Mouse (Mus musculus) ES-CJ7 (cell line): ENCODE measurements around the gene Gm44973.
"Not testable (repeated sequence)": the region's sequence is repeated elsewhere in the genome, so short reads cannot be mapped to it uniquely, and the experiment has no call there.

Experiments used
- DNase-seq: peaks from one replicate; pipeline ENCODE4 v3.0.0; 2011; ENCODE audit warnings: low read depth, low spot score

Gm44973 gene

GRCm38 (mm10) chr7:5051193-5052192 is 36.2 kb downstream of the Gm44973 start, which contains the start of gene Zfp580:
Gene Zfp580 (plus strand): TSS chr7:5051538.
- peak; percentile 77 for DNase-seq

DNA sequence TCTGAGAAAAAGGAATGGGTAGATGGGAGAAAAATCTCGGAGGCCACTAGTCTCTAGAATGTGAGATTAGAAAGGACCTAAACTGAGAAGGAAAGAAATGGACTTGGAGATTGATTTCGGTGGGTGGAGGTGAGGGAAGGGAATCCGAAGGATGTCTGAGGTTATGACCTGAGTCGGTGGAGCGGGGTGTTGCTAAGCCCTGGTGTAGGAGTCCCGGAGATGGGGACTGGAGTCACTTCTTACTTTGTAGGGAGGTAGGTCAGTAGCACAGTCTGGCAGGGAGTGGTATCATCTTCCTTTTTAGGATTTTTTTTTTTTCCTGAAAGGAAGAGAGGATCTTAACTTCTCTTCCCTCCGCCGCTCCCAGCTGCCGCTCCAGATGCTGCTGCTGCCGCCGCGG is 37.1 kb downstream of the Gm44973 start:
- DNase-seq, result peak; percentile 50

- DNase-seq, result no peak
These were observed 37.6 kb downstream of the Gm44973 start for GRCm38 (mm10) chr7:5052931-5053343.

DNA sequence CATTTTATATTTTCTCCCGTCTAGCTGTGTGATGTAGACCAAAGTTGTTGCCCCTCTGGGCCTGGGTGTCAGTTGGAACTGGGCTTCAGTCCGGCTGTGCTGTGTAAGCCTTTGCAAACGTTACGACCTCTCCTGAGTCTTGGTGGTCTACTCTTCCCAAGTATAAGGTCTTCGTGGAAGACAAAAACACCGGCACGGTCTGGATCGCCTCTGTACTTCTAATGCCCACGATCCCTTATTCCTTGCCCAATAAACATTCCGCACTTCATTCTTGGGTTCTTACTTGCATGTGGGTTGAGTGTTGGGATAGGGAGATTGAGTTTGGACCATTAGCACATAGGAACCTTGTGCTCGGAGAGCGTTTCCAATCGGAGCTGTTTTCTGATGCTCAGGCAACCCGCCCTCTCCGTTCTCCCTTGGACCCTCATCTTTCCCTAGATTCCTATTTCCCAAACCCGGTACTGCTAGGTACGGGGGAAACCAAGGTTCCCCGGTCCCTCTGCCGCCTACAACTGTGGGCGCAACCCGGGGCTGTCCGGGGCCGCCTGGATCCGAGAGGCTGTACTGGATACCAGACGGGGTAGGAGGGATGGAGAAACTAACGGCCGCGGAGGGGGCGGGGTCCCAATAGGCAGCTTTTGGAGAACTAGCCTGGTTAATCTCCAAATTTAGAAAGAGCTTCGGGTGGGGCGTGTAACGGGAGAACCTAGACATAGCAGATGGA is 38.3 kb downstream of the Gm44973 start:
- DNase-seq, result peak; percentile 73

DNA sequence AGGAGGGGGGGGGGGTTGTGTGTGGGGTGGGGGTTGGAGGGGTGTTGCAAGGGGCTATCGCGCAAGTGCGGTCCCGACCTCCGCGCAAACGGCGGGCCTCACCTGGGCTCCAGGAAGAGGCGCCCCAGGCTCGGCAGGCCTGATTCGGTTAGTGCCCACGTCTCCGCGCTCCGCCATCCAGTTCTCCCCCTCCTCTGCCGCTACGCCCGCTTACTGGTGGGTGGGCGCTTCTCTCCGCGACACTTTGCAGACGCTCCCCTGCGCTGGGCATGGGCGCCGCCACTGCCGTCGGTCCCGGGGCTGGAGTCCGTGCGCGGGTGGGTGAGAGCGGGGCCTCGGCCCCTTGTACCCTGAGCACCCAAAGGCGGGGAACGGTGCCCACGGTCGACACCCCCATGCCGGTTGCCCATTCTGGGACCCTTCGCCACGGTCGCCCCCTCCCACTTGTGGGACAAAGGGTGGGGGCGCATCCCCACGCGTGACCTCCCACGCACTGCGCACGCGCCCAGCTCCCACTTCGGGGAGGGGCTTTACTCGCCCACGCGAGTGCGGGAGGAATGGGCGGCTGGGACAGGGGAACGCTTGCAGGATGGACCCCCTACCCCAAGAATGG is 41.5 kb downstream of the Gm44973 start:
- no peak for DNase-seq

- DNase-seq, result no peak
These were observed 42.1 kb downstream of the Gm44973 start for GRCm38 (mm10) chr7:5057381-5057780.

GRCm38 (mm10) chr7:5057804-5058203 is 42.5 kb downstream of the Gm44973 start:
- DNase-seq, result peak; percentile 71

GRCm38 (mm10) chr7:5058631-5059030 is 43.3 kb downstream of the Gm44973 start:
- DNase-seq, result no peak

DNA sequence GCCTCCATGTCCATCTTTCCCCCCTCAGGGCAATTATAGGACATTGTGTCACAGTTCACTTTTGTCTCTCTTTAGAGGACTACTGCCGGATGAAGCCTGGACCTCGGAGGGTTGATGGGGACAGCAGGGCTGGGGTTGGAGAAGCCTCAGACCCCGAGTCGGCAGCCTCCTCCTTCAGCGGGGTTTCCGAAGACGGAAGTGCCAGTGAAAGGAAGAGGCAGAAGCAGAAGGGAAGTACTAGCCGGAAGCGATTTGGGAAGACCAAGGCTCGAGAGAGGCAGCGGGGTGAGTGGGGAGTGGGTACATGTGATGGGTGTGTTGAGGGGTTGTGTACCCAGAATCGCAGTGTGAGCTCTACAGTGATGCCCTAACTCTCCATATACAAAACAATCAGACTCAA is 44.1 kb downstream of the Gm44973 start:
- DNase-seq, result no peak

DNA sequence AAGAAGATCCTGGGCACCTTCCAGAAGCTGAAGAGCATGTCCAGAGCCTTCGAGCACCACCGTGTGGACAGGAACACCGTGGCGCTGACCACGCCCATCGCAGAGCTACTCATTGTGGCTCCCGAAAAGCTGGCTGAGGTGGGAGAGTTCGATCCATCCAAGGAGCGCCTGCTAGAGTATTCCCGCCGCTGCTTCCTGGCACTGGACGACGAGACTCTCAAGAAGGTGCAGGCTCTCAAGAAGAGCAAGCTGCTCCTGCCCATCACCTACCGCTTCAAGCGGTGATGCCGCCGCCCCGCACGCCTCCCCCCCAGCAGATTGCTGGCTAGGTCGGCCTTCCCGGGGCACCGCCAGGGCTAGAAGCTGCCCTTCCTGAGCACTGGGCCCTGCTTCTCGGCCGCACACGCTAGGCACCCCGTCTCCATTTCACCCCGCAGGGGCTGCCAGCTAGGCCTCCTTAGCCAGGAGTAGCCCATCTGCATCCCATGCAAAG is 45.0 kb downstream of the Gm44973 start:
- peak; percentile 88 for DNase-seq

DNA sequence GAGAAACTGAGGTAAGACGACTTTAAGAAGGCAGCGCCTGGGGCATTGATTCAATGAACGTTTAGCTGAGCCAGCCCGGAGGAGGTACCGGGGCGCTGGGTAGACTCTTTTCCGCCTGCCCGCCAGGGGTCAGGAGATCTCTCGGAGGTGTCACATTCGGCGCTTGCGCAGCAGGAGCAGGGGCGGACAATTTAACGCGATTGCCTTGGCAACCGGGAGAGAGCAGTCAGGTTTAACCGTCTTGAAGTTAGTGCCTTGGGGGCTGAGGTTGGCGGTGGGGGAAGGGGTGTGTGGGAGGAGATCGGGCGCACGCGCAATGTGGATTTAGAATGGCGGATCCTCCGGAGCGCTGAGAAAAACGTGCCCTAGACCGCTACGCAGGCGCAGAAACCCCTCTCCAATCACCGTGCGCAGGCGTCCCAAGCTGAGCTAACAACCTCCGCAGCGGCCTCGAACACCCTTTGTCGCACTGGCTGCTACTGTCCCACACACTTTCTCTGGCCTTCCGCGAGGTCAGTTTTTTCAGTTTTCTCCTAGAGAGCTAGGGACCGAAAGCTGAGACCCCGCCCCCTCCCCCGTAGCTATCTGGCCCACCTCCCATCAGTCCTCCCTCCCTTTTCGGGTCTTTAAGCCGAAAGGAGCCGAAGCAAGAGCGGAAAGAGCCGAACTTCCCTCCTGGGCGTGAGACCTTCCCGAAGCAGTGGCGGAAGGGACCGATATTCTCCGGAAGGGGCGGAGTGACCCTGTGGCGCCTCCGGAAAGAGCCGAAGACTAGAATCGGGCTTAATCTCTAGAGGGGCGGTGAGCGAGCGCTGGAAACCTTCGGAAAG is 45.9 kb downstream of the Gm44973 start:
- peak; percentile 99 for DNase-seq

- DNase-seq, result peak; percentile 87
These were observed 46.6 kb downstream of the Gm44973 start, which contains the start of gene U2af2 for GRCm38 (mm10) chr7:5061774-5062359. Gene U2af2 (plus strand): TSS chr7:5062143.

DNA sequence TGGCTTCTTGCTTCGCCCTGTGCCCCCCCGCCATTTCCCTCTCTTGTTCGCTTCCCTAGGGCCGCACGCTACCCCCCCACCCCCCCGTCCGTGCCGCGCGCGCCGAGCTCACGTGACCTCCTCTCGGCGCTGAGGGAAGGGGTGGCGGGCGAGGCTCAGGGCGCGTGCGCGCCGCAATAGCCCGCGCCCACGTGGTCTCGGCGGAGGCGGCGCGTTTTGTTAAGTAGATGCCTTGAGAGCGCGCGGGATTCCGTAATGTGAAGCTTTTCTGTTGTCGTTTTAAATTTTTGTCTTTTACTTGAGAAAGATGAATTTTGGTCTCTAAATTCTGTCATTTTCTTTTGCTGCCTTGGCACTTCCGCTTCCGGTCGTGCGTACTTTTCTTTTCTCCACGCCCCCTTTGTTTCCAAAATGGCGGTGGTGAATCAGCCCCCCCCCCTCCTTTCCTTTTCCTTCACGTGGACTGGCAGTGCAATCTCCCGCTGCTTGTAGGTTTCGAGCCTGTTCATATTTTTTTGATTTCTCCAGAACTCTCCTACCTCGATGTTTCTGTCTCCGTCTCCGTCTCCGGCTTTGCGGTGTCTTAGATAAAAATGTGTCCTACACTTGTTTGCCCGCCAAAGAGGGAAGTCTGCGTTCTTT is 47.2 kb downstream of the Gm44973 start:
- peak; percentile 83 for DNase-seq

- DNase-seq, result no peak
These were observed 49.6 kb downstream of the Gm44973 start for GRCm38 (mm10) chr7:5064886-5065285.

DNA sequence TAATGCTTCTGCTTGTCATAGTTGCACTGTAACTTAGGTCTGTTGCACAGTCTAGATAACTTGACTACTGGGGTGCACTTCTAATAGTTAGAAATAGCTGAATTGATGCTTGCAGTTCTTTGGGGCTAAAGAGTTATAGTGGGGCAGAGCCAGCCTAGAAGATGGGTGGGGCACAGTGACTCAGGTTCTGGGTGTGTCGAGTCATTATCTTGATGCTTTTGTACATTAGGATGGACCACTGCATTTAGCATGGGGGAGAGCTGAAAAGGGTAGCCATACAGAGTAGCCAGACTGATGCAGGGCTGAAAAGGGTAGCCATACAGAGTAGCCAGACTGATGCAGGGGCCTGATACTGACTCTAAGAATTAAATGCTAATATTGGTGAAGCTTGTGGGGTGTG is 58.3 kb downstream of the Gm44973 start:
- DNase-seq, result no peak

- DNase-seq, result no peak
These were observed 59.7 kb downstream of the Gm44973 start for GRCm38 (mm10) chr7:5074984-5075383.

- no peak for DNase-seq
These were observed 61.6 kb downstream of the Gm44973 start for GRCm38 (mm10) chr7:5076931-5077330.

DNA sequence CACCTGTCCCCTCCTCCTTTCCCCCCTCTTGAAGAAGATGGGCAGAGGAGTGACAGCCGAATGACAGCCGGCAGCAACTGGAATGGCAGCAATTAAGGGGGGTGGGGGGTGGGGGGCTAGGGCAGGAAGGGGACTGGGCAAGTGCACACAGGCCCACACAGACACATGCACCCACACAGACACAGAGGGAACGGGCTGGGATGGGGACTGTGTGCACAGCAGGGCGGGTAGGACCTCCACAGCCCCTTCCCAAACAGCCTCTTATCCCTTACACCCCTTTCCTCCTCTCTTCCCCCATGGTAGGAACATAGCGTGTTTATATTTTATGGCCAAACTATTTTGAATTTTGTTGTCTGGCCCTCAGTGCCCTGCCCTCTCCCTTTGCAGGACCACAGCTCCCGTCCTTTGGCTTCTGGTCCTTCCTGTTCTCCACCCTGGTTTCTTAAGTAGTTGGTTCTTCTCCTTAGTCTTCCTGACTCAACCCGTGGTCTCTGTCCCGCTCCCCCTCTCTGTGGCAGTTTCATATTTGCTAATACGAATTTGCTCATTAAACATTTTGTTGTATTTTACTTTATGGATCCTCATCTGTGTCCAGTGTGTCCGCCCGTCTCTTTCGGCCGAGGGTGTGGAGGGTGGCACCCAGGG is 64.2 kb downstream of the Gm44973 start:
- not testable (repeated sequence) for DNase-seq

DNA sequence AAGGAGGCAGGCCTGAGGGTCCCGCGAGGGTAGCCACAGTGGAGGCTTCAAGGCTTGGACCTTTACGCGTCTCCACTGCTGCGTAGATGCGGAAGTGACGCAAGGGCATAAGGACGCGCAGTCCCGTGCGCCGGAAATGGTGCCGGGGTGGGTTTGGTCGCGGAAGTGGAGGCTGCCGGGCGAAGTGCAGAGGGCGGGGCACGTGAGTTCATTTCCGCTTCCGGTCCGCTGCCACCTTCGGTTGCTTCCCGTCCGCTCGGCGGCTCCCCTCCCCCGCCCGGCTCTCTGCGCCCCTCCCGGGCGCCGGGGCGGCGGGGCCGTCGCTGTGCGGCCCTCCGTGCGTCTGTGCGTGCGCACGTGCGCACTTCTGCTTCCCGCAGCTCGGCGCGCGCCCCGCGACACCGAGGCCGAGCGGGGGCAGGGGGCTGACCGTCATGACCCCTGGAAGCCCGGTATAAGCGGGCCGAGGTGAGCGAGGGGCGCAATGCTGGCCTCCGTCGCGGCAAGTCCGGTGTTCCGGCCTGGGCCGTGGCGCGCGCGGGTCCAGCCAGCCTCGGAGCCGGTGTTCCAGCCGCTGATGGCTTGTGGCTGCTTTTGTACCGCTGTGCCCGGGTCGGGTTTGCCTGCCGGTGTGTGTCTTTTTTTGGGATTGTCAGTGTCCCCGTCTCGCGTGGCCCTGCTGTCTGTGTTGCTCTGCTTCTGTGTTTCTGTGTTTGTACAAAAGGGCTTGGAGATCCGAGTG is 64.9 kb downstream of the Gm44973 start, which contains the start of gene Epn1:
Gene Epn1 (plus strand): TSS at position 226 of the 742 bp plus-strand sequence.
- DNase-seq, result peak; percentile 94
